Mouse (Mus musculus) urinary bladder, postnatal 14 days (tissue): ENCODE measurements around the gene Camk2b.
"Not testable (repeated sequence)": the region's sequence is repeated elsewhere in the genome, so short reads cannot be mapped to it uniquely, and the experiment has no call there.

Experiments
- DNase-seq: peaks from one replicate; pipeline ENCODE4 v3.0.0; 2021; ENCODE audit warnings: low spot score

The Camk2b gene

GRCm38 (mm10) chr11:6066176-6066575 is at the start of gene Camk2b:
Gene Camk2b (minus strand): TSS chr11:6066362.
- DNase-seq = no peak

DNA sequence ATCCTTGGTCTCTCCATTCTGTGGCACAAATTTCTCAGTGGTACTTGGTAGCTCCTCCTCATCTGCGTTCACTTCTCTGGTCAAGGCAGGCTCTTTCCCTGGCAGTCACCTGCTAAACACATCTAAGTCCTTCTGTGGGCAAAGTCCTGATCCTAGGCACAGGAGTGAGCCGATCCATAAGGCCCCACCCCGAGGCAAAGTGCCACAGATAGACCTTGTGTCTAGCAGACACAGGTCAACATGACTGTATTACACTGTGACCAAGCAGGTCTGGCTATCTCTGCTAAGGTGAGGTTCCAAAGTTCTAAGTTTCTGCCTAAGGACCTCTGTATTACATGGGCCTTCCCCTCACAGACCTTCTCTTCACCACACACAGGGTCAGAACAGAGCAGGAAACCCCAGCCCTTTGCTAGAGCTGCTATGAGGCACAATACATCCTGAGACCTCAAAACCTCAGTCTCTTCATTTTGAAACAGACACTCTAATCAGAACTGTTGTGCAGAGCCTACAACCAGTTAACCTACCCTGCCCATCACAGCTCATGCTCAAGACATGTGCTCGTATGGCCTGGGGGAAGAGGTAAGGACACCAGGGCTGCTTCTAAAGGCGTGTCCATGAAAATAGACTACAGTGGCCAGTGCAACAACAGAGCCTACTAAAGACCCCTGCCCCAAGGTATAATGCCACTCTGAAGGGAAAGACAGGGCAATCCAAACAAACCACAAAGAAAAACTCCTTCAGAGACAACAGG is 45.7 kb upstream of the Camk2b start:
- DNase-seq = no peak

DNA sequence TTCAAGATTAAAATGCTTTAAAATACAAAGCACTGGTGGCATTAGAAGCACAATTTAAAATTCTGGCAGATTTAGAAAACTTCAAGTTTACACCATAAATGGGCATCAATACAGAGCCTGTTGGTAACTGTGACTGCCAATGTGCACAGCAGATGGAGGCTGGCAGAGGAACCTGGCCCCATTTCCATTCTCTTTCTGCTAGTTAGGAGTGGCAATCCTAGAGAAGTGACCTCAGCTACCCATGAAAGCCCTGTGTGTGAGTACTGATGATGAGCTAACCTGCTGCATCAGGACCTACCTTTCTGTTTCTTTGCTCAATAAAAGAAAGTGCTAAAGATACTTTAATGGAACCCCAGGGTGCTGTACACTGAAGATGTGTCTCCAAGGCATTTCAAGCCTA is 43.8 kb upstream of the Camk2b start:
- no peak for DNase-seq

GRCm38 (mm10) chr11:6108296-6108695 is 42.1 kb upstream of the Camk2b start:
- DNase-seq = no peak

DNA sequence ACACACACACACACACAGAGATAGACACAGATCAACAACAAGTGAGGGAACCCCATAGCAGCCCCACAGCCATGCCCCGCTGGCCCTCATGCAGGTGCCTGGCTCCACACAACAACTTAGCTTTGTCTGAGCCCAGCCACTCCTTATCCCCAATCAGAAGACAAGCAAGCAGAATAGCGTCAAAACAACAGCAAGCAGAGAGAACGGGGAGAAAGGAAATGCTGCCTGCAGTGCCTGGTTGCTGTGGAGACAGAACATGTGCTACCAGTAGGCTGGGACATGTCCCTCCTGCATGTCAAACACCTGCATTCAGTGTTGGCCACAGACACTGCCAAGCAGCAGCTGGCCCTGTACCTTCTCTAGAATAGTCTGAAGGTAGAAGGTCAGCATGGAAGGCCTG is 41.6 kb upstream of the Camk2b start:
- DNase-seq = no peak

- DNase-seq = no peak
Observed at GRCm38 (mm10) chr11:6104734-6105133, 38.6 kb upstream of the Camk2b start.

DNA sequence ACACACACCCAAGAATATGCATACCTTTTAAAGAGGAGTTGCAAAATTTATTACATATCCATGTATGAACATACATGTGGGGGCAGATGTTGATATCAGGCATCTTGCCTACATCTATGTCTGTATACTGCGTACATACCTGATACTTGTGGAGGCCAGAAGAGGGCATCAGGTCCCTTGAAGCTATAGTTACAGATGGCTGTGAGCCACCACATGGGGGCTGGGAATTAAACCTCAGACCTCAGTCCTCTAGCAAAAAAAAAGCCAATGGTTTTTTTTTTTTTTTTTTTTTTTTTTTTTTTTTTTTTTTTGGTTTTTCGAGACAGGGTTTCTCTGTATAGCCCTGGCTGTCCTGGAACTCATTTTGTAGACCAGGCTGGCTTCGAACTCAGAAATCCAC is 30.5 kb upstream of the Camk2b start:
- not testable (repeated sequence) for DNase-seq

GRCm38 (mm10) chr11:6086991-6087390 is 20.8 kb upstream of the Camk2b start:
- no peak for DNase-seq

GRCm38 (mm10) chr11:6078737-6079136 is 12.6 kb upstream of the Camk2b start:
- DNase-seq = no peak

DNA sequence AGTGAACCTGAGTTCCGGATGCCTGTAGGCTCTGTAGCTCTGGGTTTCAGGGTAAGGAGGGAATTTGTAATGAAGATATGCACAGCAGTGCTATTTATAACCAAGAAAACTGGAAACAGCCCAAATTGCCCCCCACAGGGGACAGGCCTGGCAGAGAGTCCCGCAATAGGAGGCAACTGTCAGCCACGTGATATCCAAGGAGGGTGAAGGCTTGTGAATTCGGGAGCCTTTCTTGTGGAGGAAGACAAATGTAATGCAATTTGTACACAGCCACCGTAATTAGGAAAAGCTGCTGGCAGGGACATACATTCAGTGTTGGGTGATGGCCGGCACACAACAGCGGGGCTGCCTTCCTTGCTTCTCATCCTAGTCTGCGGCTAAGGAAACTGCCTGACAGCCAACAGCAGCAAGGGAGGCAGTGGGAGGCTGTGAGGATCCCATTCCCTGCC is 9.5 kb upstream of the Camk2b start:
- no peak for DNase-seq

GRCm38 (mm10) chr11:6068181-6068957 is 2.2 kb upstream of the Camk2b start:
- DNase-seq = no peak

DNA sequence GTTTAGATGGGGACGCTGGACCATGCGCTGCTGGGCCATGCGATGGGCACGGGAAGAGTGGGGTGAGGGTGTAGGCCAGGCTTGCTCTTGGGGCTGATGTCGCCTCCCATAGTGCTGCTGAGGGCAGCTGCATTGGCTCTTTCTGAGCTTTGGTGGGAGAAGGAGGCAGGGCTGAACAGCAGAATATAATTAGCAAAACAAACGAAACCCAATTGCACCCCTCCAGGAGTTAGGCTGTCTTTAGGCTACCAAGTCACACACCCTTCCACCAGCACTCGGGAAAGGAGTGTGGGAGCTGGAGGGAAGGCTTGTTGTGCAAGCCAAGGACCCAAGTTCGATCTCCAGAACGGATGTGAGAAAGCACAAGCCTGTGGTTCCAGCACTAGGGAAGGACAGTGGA is 998 bp upstream of the Camk2b start:
- no peak for DNase-seq

GRCm38 (mm10) chr11:6065551-6066121 is 526 bp downstream of the Camk2b start:
- no peak for DNase-seq

DNA sequence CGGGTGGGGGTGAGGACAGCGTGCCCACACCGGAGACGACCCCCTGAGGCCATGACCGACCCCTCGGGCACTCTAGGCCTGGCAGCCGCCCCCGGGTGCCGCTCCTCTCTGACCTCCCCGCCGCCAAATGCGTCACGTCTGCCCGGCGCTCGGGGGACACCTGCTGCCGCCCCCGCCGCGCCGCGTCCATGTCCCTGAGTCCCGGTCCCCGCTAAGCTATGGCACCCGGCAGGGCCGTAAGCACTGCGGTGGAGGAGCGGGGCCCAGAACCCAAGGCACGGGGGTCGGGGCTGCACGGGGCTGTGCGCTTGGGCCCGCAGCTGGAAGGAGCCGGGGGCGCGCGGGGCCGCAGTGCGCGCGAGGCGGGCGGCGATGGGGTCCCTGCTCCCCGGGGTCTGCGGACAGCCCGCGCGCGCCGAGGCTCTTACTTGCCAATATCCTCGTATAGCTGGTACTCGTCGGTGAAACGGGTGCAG is 1.1 kb downstream of the Camk2b start:
- no peak for DNase-seq

GRCm38 (mm10) chr11:6064215-6065045 is 1.7 kb downstream of the Camk2b start:
- DNase-seq = no peak

- no peak for DNase-seq
Observed at GRCm38 (mm10) chr11:6063501-6064214, 2.5 kb downstream of the Camk2b start.

DNA sequence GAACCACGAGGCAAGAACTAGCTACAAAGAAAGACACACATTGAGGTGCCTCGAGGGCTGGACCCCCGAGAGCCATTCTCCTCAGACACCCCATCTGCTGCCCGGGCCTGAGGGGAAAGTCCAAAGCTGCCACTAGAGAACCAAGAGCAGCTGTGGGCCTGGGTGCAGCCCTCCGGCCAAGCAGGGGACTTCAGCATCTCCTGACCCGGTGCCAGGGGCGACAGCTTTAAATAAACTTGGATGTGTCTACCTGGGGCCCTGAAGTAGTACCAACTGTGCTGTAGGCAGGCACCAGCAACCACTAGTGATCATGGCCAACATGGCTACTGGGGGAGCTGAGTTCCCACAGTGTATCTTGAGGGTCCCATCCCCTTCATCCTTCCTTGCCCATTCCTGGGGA is 3.1 kb downstream of the Camk2b start:
- no peak for DNase-seq

DNA sequence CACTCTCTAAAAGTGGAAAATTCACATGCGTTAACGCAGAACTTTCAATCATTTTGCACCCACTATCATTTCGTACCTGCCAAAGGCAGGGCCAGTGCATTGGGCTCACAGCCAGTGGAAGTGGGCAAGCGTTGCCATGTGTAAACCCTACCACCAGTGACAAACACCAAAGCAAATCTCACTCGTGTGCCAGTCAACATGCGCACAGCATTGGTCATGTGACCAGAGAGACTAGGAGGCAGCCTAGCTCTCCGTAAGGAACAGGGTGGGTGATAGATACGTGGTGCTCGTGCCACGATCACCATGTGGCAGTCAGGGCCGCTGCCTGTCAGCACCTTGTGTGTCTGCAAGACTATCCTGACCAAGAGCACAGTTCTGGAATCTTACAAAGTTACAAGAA is 3.8 kb downstream of the Camk2b start:
- no peak for DNase-seq

GRCm38 (mm10) chr11:6061891-6062290 is 4.3 kb downstream of the Camk2b start:
- DNase-seq = no peak

DNA sequence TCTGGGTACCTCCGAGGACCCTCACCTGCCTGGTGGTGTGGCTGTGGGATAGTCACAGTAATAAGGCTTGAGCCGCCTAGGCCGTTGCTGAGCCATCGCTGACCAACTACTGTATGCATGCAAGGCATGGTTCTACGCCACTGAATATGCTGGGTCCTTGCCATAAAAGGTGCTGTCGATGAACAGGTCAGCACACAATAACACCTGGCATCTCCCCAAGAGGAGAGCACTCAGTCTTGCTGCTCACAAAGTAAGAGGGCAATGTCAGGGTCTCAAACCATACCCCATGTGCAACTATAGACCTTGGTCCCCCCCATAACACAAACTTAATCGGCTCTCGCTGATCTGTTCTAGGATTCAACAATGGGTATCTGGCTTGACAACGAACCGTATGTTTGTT is 7.0 kb downstream of the Camk2b start:
- DNase-seq = no peak

DNA sequence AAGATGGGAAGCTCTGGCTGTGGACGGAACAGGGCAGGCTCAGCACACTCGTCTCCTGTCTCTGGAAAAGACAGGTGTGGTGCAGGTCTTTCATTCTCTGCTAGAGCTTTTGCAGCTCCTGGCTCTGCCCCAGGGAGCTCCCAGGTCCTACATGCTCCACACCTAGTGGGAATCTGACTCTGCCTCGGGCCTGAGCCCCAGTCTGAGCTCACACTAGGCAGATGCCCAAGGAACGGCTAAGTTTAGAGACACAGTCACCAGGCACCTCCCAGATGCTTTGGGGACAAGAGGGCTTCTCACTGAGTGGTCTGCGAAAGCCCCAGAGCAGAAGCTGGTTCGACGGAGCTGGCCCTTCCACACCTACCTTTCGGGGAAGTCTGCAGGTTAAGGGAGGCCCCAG is 12.8 kb downstream of the Camk2b start:
- no peak for DNase-seq
